Mouse (Mus musculus) naive thymus-derived CD4-positive, alpha-beta T cell, adult 2 months (primary cell): ENCODE data around the gene Helb.
A peak's percentile ranks its signal among the peaks of the same experiment; 100 is the strongest.

Source experiments
- DNase-seq: peaks from one replicate; pipeline ENCODE4 v3.0.0-alpha.2; 2011; ENCODE audit warnings: low read depth

The Helb gene

DNA sequence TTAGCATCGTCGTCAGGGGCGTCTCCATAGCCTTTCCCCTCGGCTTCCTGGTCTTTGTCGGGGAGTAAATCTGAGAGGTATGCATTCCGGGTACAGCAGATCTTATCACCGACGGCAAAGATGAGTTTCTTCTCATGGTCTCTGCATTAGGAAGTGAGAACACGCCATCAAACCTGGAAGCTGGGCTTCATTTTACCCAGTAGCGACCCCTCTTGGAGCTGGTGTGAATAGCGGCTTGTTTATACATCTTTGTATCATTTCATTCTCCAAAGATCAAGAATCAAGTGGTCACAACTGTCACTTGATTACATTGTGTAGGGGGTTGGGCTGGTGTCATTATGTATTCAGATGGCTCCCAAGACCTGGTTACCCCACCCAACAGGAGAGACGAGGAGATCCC is 20.2 kb downstream of the Helb start:
- DNase-seq, result no peak

DNA sequence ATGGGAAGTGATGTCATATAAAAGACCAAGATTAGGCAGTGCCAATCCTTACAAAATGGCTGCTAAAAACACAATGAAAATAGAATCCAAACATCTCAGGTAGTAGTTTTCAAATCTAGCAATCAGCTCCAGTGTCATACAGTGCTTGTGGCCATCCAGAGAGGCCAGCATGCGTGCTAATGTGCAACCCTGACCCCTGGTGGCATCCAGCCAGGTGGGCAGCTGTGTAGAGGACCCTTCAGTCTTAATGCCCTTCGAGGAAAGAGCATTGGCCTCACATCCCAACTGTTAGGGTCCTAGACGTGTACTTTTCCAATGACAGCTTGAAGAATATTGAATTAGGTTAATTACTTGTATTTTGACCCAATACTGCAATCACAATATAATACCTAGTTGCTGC is 34.9 kb downstream of the Helb start:
- DNase-seq, result no peak

DNA sequence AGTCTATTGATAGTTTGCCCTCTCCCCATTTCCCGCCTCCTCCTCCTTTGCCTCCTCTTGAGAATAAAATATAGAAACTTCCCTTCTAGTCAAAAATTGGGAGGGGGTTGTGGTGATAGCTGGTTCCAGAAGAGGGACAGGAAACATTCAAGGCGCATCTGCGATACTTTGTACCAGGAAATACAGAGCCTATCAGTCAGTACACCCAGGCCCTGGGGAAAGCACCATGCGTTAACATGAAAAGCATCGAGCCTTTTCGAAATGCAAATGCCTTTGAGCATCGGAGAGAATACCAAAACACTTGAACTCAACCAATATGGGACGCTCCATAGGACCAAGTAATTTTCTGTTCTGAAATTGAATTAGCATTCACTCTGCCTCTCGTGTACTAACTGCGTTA is 46.5 kb downstream of the Helb start:
- no peak for DNase-seq

DNA sequence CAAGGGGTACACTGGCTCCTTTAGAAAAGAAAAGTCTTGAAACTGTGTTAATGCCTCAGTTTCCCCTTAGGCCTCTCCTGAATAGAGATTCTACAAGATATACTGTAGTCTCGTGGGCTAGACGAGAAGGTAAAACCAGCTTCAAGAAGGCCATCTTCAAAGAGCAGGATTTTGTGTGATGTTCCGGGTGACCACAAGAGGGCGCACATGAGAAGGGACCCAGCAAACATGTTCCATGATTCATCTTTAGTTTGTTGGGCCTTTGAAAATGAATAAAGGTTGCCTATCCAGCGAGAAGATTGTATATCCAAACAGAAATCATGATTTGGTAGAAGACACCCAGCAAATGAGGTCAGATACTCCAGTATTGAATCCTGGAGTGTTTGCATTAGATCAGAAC is 48.4 kb downstream of the Helb start:
- DNase-seq, result peak; percentile 73

DNA sequence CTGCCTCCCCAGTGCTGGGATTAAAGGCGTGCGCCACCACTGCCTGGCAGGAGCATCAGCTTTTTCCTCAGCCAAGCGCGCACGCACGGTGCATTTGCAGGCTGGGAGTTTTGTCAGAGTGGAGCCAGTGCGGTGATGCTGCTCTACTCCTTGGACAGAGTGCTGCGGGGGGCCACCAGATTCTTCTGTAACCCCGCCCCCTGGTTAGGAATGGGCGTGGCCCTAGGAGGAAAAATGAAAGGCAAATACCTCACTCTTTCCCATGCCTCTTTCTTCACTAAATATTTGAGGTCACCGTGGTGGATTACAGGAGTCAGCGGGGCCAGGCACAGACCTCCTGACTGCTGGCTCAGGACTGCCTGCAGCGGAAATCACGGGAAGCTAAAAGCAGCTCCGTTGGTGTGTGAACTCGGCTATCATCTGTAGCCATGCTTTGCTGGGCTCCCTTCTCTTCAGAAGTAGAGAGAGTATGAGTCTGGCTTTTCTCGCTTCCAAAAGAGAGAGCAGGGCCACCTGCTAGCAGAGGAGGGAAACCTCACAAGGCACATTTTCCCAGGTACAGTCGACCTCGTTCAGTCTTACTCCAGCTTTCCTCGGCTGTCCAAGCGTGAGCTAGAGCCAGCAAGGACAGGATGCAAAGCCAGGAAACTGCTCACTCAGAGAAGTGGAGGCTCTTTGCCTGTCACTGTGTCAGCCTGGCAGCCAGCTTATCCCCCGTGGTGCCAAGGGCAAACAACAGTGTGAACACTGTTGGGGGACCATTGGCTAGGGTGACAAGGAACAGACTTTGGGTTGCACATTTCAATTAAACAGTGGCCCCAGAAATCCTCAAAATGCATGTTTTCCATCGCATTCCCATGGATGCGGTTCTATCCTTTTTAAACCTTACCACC is 51.3 kb downstream of the Helb start:
- DNase-seq, result no peak

DNA sequence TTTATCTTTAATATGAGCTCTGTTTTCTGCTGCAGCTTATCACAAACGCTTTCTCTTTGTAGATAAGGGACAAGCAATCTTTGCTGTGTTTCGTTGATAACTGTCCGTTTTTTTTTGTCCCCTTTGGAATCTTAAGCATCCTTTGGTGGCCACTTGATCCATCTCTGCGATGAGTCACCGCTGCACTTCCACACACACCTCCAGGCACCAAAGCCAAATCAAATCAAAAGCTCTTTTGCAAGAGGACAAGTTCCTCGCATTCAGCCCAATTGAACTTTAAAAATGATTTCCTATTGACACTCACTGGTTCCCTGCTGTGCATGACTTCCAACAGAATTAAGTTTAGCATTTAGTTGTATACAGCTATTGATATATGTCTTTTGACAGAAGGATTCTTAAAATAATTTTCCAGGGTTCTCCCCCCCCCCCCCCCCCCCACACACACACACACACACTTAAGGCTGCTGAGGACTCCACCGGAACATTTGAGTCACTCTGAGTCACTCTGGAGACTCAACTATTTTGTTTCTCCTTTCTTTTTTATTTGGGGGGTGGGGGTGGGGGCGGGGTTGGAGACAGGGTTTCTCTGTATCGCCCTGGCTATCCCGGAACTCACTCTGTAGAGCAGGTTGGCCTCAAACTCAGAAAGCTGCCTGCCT is 52.1 kb downstream of the Helb start:
- no peak for DNase-seq

DNA sequence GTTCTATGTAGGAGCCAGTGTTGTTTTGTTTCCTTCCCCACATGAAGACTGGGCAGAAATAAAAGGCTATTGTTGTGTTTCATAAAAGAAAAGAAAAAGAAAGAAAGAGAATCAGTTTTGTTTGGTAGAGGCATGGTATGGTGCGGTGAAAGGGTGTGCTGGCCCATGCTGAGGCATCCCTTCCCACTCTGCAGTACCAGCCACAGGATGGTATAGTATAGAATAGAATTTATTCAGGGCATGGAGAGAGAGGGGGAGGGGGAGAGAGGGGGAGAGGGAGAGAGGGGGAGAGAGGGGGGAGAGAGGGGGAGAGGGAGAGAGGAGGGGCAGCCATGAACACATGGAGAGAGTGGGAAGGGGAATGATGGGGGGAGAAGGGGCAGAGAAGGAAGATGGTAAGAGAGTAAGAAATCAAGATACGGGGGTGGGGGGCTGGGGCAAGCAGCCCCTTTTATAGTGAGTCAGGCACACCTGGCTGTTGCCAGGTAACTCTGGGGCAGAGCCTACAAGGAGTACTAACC is 68.0 kb downstream of the Helb start:
- DNase-seq, result no peak

DNA sequence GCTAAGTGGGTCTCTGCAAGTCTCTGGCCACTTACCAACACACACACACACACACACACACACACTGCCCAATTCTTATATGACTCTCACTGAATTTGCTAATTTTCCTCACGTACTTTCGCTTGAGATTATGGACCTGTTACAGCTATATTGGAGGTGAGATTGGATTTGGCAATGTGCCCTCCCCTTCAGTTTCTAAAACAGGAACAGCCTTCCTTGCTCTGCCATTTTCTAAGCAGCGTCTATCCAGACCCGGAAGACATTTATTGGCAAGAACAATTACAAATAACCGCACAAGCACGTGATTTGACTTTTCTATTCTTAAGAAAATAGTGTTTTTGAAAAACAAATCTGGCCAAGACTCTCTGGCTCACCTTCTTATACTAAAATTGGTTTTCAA is 68.5 kb downstream of the Helb start:
- no peak for DNase-seq

DNA sequence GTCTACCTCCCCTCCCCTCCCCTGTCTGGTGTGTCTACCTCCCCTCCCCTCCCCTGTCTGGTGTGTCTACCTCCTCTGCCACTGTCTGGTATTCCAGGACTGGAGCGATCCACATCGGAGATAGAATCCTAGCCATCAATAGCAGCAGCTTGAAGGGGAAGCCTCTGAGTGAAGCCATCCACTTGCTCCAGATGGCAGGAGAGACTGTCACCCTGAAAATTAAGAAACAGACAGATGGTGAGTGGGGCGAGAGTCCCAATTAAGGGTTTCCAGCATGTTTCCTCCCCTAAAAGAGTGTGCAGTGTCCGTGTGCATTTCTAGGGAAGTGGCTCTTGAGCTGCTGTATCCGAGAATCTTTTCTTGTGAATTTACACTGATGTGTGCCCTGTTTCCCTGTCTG is 74.6 kb downstream of the Helb start:
- DNase-seq, result no peak

- DNase-seq, result no peak
These were observed 77.0 kb downstream of the Helb start for GRCm38 (mm10) chr10:120035824-120036223.

DNA sequence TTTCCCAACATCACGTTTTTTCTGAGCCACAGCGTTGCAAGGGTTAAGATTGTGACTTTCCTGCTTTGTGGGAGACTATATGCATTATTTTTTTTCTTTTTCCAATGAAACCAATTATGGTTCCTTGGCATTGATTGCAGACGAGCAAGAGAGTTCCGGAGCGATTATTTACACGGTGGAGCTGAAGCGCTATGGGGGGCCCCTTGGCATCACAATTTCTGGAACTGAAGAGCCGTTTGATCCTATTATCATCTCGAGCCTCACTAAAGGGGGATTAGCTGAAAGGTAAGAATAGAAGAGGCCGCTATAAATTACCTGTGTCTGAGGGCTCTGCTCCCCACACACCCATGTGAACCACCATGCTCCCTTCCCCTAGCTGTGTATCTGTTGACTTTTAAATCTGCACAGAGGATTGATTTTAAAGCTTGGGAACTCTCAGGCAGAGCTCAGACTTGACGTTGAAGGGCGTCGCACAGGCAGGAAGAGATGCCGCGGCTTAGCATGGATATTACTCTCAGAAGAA is 77.5 kb downstream of the Helb start:
- DNase-seq, result no peak

- no peak for DNase-seq
These were observed 78.9 kb downstream of the Helb start for GRCm38 (mm10) chr10:120033866-120034265.
